Mouse (Mus musculus): ENCODE measurements around the gene Lyl1. TPM values are rescaled to one million over a fixed set of nuclear protein-coding genes. Genes with fewer than 3 reads are reported as not detected.
A peak's percentile ranks its signal among the peaks of the same experiment; 100 is the strongest.
"Not testable (repeated sequence)": the region's sequence is repeated elsewhere in the genome, so short reads cannot be mapped to it uniquely, and the experiment has no call there.

Lyl1 gene
- polyA plus RNA-seq, 1 experiment from 2014 or later = 3.4 TPM

- Histone ChIP-seq H3K27ac (no peak overlapping the region), H3K4me3 (peak overlapping the region; percentile 65), H3K4me1 (peaks cover 57% of the 10 kb centered on the region)
Observed at GRCm38 (mm10) chr8:84660819-84661457, 40.3 kb upstream of the Lyl1 start.

GRCm38 (mm10) chr8:84661458-84661871 is 39.8 kb upstream of the Lyl1 start:
- Histone ChIP-seq H3K9ac (peak overlapping the region; percentile 45), H3K4me3 (peak overlapping the region; percentile 65), H3K27ac (peak overlapping the region; percentile 73), H3K27me3 (replicated peaks) (no peaks in the 10 kb centered on the region; the same call in 1 of the 2 replicates), H3K36me3 (replicated peaks) (no peaks in the 10 kb centered on the region), H3K4me2 (peak overlapping the region; percentile 73), H3K9me3 (no peaks in the 10 kb centered on the region), H3K4me1 (peaks cover 57% of the 10 kb centered on the region)
- WGBS = 2% methylated on average over 24 of the region's 24 CpGs
- no peak for ATAC-seq (replicated peaks)

More at GRCm38 (mm10) chr8:84660819-84661457, 40.3 kb upstream of the Lyl1 start:
- Histone ChIP-seq H3K4me2 (peak overlapping the region; percentile 73), H3K9ac (peak overlapping the region; percentile 45; the same call in 1 of the 2 replicates), H3K27me3 (replicated peaks) (no peaks in the 10 kb centered on the region; the same call in 1 of the 2 replicates), H3K9me3 (no peaks in the 10 kb centered on the region), H3K36me3 (replicated peaks) (no peaks in the 10 kb centered on the region)
- no peak for ATAC-seq (replicated peaks)
- WGBS = 3% methylated on average over 20 of the region's 20 CpGs

GRCm38 (mm10) chr8:84661961-84662571 is 39.2 kb upstream of the Lyl1 start:
- peak overlapping the region; percentile 45 for H3K9ac ChIP-seq
- peak overlapping the region; percentile 73 for H3K4me2 ChIP-seq
- peak overlapping the region; percentile 73 for H3K27ac ChIP-seq
- H3K36me3 ChIP-seq (replicated peaks) = no peaks in the 10 kb centered on the region
- no peaks in the 10 kb centered on the region; the same call in 1 of the 2 replicates for H3K27me3 ChIP-seq (replicated peaks)
- ATAC-seq (replicated peaks) = 0 out of 2 replicates have a peak, but pooled peaks have one; percentile 1
- H3K4me1 ChIP-seq = peaks cover 55% of the 10 kb centered on the region
- H3K4me3 ChIP-seq = peak overlapping the region; percentile 65
- WGBS = under 1% methylated on average over 61 of the region's 61 CpGs
- H3K9me3 ChIP-seq = no peaks in the 10 kb centered on the region

- H3K9me3 ChIP-seq = no peaks in the 10 kb centered on the region
- WGBS = under 1% methylated on average over 27 of the region's 27 CpGs
- ATAC-seq (replicated peaks) = peak; percentile 77
- H3K27me3 ChIP-seq (replicated peaks) = no peaks in the 10 kb centered on the region; the same call in 1 of the 2 replicates
- H3K36me3 ChIP-seq (replicated peaks) = no peaks in the 10 kb centered on the region
- H3K4me3 ChIP-seq = peak within 1 kb of the TSS; percentile 65
- peak within 1 kb of the TSS; percentile 45 for H3K9ac ChIP-seq
- peak within 1 kb of the TSS; percentile 84 for H3K27ac ChIP-seq
- peaks cover 55% of the 10 kb centered on the region for H3K4me1 ChIP-seq
- peak within 1 kb of the TSS; percentile 73 for H3K4me2 ChIP-seq
Observed at GRCm38 (mm10) chr8:84662581-84663065, 38.6 kb upstream of the Lyl1 start, which contains the start of gene Ier2. TSS of gene Ier2 (minus strand) at chr8:84662852.

- H3K27ac ChIP-seq = peak overlapping the region; percentile 84
- H3K4me3 ChIP-seq = peak overlapping the region; percentile 65
- 3% methylated on average over 43 of the region's 43 CpGs for WGBS
- no peaks in the 10 kb centered on the region; the same call in 1 of the 2 replicates for H3K27me3 ChIP-seq (replicated peaks)
- peak overlapping the region; percentile 73 for H3K4me2 ChIP-seq
- peaks cover 55% of the 10 kb centered on the region for H3K4me1 ChIP-seq
- no peaks in the 10 kb centered on the region for H3K36me3 ChIP-seq (replicated peaks)
- peak; percentile 81 for ATAC-seq (replicated peaks)
- no peaks in the 10 kb centered on the region for H3K9me3 ChIP-seq
- H3K9ac ChIP-seq = peak overlapping the region; percentile 67
Observed at GRCm38 (mm10) chr8:84663483-84664327, 37.6 kb upstream of the Lyl1 start.

GRCm38 (mm10) chr8:84664566-84665384 is 36.5 kb upstream of the Lyl1 start:
- Histone ChIP-seq H3K9ac (peak overlapping the region; percentile 67), H3K9me3 (no peaks in the 10 kb centered on the region), H3K27ac (peak overlapping the region; percentile 84), H3K36me3 (replicated peaks) (no peaks in the 10 kb centered on the region), H3K27me3 (replicated peaks) (no peaks in the 10 kb centered on the region; the same call in 1 of the 2 replicates), H3K4me2 (peak overlapping the region; percentile 73), H3K4me3 (peak overlapping the region; percentile 65), H3K4me1 (peaks cover 52% of the 10 kb centered on the region)
- peak; percentile 74 for ATAC-seq (replicated peaks)
- under 1% methylated on average over 29 of the region's 29 CpGs for WGBS

- H3K4me1 ChIP-seq = peaks cover 45% of the 10 kb centered on the region
- peak overlapping the region; percentile 84 for H3K27ac ChIP-seq
- peak overlapping the region; percentile 65 for H3K4me3 ChIP-seq
- H3K36me3 ChIP-seq (replicated peaks) = no peaks in the 10 kb centered on the region
- peak; percentile 13; the same call in 1 of the 2 replicates for ATAC-seq (replicated peaks)
- WGBS = 2% methylated on average over 14 of the region's 14 CpGs
- no peaks in the 10 kb centered on the region; the same call in 1 of the 2 replicates for H3K27me3 ChIP-seq (replicated peaks)
- H3K9ac ChIP-seq = peak overlapping the region; percentile 67
- peak overlapping the region; percentile 73 for H3K4me2 ChIP-seq
- no peaks in the 10 kb centered on the region for H3K9me3 ChIP-seq
Observed at GRCm38 (mm10) chr8:84665385-84665893, 35.8 kb upstream of the Lyl1 start.

GRCm38 (mm10) chr8:84668081-84668480 is 33.2 kb upstream of the Lyl1 start:
- H3K4me2 ChIP-seq = no peak overlapping the region
- no peaks in the 10 kb centered on the region for H3K27me3 ChIP-seq (replicated peaks)
- H3K9me3 ChIP-seq = no peaks in the 10 kb centered on the region
- H3K36me3 ChIP-seq (replicated peaks) = no peaks in the 10 kb centered on the region
- H3K4me1 ChIP-seq = peaks cover 20% of the 10 kb centered on the region
- H3K9ac ChIP-seq = no peak overlapping the region
- ATAC-seq (replicated peaks) = no peak
- no peak overlapping the region for H3K27ac ChIP-seq
- WGBS = 77% methylated on average over 1 of the region's 1 CpGs
- H3K4me3 ChIP-seq = no peak overlapping the region

GRCm38 (mm10) chr8:84668731-84669485 is 32.3 kb upstream of the Lyl1 start:
- no peak overlapping the region for H3K4me2 ChIP-seq
- WGBS = 82% methylated on average over 6 of the region's 6 CpGs
- H3K9ac ChIP-seq = no peak overlapping the region

GRCm38 (mm10) chr8:84670295-84671006 is 30.8 kb upstream of the Lyl1 start:
- WGBS = 96% methylated on average over 5 of the region's 5 CpGs
- H3K4me3 ChIP-seq; H3K9ac ChIP-seq; ATAC-seq (replicated peaks); H3K4me2 ChIP-seq; H3K27me3 ChIP-seq (replicated peaks); H3K9me3 ChIP-seq; H3K27ac ChIP-seq: not testable (repeated sequence)
- H3K4me1 ChIP-seq = peaks cover 12% of the 10 kb centered on the region
- H3K36me3 ChIP-seq (replicated peaks) = peaks cover 12% of the 10 kb centered on the region

More at GRCm38 (mm10) chr8:84668731-84669485, 32.3 kb upstream of the Lyl1 start:
- no peaks in the 10 kb centered on the region for H3K27me3 ChIP-seq (replicated peaks)
- no peak overlapping the region for H3K4me3 ChIP-seq
- peaks cover 15% of the 10 kb centered on the region for H3K4me1 ChIP-seq
- no peak overlapping the region for H3K27ac ChIP-seq
- ATAC-seq (replicated peaks) = no peak
- peaks cover 5% of the 10 kb centered on the region; the same call in 1 of the 2 replicates for H3K36me3 ChIP-seq (replicated peaks)
- H3K9me3 ChIP-seq = no peaks in the 10 kb centered on the region
